Mouse (Mus musculus): ENCODE data around the gene Eef1akmt1. TPM values are rescaled to one million over a fixed set of nuclear protein-coding genes. Genes with fewer than 3 reads are reported as not detected.

Eef1akmt1 gene
- polyA plus RNA-seq, 1 experiment from 2014 or later = 84.4 TPM

DNA sequence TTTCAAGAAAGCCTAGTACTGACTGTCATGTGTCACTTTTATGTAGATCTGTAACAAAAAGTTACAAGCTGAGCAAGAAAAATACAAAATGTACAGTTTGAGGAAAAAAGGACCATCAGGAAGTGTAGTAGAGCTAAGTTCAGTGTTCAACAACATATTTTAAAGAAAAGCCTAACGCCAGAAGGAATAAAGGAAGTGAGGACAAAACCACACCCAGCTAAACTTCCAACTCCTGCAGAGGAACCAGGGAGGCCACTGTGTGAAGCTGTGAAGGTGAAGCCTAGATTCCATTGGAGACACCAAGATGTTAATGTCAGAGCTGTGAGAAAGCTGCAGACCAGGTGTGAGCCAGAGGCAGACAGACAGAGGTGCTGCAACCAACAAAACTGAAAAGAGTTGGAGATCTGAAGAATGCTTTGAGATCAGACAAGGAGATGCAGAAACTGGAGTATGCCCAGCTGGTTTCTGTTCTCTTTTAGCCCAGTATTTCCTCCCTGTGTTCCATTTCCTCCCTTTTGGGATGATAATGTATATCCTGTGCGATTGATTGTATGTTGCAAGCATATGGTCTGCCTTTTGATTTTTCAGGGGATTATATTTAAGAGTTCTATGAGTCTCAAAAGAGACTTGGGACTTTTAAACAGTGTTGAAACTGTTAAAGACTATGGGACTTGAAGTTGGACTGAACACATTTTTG is 5.1 kb upstream of the Eef1akmt1 start:
- no peak overlapping the region for H3K4me2 ChIP-seq (ENCODE audit: low read length)
- H3K4me3 ChIP-seq (replicated peaks; ENCODE audit: low read depth, low read length) = no peak overlapping the region
- H3K36me3 ChIP-seq (ENCODE audit: insufficient read depth, low read length) = 0 out of 2 replicates have a peak, but pooled peaks cover 10% of the 10 kb centered on the region
- no peak overlapping the region for H3K9ac ChIP-seq (ENCODE audit: low read depth, low read length)
- no peaks in the 10 kb centered on the region for H3K27me3 ChIP-seq (ENCODE audit: insufficient read depth, low read length)
- no peak for DNase-seq (ENCODE audit: low spot score)
- H3K9me3 ChIP-seq (replicated peaks; ENCODE audit: low read length) = no peaks in the 10 kb centered on the region
- no peak overlapping the region for H3K27ac ChIP-seq
- no peaks in the 10 kb centered on the region for H3K4me1 ChIP-seq (replicated peaks; ENCODE audit: insufficient read depth, low read length)
- ATAC-seq (replicated peaks; ENCODE audit: low FRiP score, low read depth) = no peak
- TF ChIP-seq CTCF (IDR thresholded peaks at IDR 0.05; ENCODE audit: low read depth) = no peak
- 94% methylated on average over 2 of the region's 2 CpGs for WGBS

DNA sequence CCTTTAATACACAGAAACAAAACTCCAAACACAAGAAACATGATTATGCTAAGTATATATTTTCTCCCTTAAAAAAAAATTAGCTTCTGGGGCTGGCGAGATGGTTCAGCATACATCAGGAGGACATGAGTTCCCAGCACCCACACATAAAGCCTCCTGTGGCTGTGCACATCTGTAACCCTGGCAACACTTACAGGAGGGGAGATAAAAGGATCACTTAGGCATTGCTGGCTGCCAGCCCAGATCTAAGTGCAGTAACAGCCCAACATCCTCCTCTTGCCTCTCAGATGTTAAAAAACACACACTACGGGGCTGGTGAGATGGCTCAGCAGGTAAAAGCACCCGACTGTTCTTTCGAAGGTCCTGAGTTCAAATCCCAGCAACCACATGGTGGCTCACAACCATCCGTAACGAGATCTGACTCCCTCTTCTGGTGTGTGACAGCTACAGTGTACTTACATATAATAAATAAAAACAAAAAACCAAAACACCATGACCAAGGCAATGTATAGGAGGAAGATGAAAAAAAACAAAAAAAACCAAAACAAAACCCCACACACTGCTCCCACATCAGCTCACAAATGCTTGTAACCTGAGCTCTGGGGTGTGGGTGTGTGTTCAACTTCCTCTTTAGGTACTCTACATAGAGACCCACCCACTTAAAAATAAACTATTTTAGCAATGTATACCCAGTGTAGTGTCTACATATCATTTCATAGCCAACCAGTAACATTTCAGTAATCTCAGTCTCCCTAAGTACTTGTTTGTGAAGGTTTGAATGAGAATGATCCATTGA is 3.6 kb upstream of the Eef1akmt1 start:
- H3K27ac ChIP-seq = no peak overlapping the region
- H3K4me3 ChIP-seq (replicated peaks; ENCODE audit: low read depth, low read length) = no peak overlapping the region
- no peak overlapping the region for H3K9ac ChIP-seq (ENCODE audit: low read depth, low read length)
- 85% methylated on average over 6 of the region's 6 CpGs for WGBS
- no peak overlapping the region for H3K4me2 ChIP-seq (ENCODE audit: low read length)
- 0 out of 2 replicates have a peak, but pooled peaks cover 5% of the 10 kb centered on the region for H3K4me1 ChIP-seq (replicated peaks; ENCODE audit: insufficient read depth, low read length)
- 0 out of 2 replicates have a peak, but pooled peaks cover 10% of the 10 kb centered on the region for H3K36me3 ChIP-seq (ENCODE audit: insufficient read depth, low read length)
- no peak for ATAC-seq (replicated peaks; ENCODE audit: low FRiP score, low read depth)
- no peak for DNase-seq (ENCODE audit: low spot score)
- TF ChIP-seq CTCF (IDR thresholded peaks at IDR 0.05; ENCODE audit: low read depth) = no peak
- H3K27me3 ChIP-seq (ENCODE audit: insufficient read depth, low read length) = no peaks in the 10 kb centered on the region
- H3K9me3 ChIP-seq (replicated peaks; ENCODE audit: low read length) = no peaks in the 10 kb centered on the region

DNA sequence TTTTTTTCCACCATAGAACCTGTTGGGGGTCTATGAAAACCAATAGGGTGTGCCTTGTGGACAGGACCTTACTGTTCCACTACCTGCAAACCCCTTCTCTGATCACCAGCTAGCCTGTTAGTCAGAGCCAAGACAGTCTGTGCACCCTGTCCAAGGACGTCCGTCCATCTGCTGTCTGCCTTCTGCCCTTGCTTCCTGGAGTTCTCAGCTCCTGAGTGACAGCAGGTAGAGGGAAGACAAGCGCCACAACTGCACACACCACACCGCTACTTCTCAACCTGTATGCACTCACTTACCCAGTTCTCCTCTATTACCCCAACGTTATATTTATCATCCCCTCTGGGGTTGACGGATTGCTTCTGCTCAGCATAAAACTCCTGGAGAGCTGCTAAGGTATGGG is 5.8 kb downstream of the Eef1akmt1 start:
- no peak overlapping the region for H3K9ac ChIP-seq (ENCODE audit: low read depth, low read length)
- H3K27ac ChIP-seq = no peak overlapping the region
- no peak for DNase-seq (ENCODE audit: low spot score)
- no peak for TF ChIP-seq CTCF (IDR thresholded peaks at IDR 0.05; ENCODE audit: low read depth)
- 93% methylated on average over 6 of the region's 6 CpGs for WGBS
- ATAC-seq (replicated peaks; ENCODE audit: low FRiP score, low read depth) = no peak
- no peak overlapping the region for H3K4me2 ChIP-seq (ENCODE audit: low read length)
- 0 out of 2 replicates have a peak, but pooled peaks cover 1% of the 10 kb centered on the region for H3K4me1 ChIP-seq (replicated peaks; ENCODE audit: insufficient read depth, low read length)
- no peaks in the 10 kb centered on the region for H3K27me3 ChIP-seq (ENCODE audit: insufficient read depth, low read length)
- H3K36me3 ChIP-seq (ENCODE audit: insufficient read depth, low read length) = no peaks in the 10 kb centered on the region
- no peak overlapping the region for H3K4me3 ChIP-seq (replicated peaks; ENCODE audit: low read depth, low read length)
- no peaks in the 10 kb centered on the region for H3K9me3 ChIP-seq (replicated peaks; ENCODE audit: low read length)

DNA sequence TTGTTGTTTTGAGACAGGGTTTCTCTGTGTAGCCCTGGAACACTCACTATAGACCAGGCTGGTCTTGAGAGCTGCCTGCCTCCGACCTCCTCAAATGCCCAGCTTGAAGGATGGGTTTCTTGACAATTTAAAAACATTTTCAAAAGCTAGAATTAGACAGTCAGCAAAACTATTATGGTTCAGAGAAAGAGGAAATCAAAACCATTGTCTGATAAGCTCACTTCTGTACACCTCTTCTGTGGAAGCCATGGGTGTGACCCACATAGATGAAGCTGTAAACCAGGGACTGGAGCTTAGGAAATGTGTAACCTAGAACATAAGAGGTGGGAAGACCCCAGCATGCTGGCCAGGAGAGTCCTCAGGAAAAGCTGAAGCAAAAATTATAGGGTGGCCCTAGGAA is 14.5 kb downstream of the Eef1akmt1 start:
- Histone ChIP-seq H3K9me3 (replicated peaks; ENCODE audit: low read length) (no peaks in the 10 kb centered on the region), H3K27me3 (ENCODE audit: insufficient read depth, low read length) (no peaks in the 10 kb centered on the region), H3K27ac (no peak overlapping the region), H3K36me3 (ENCODE audit: insufficient read depth, low read length) (no peaks in the 10 kb centered on the region), H3K4me3 (replicated peaks; ENCODE audit: low read depth, low read length) (no peak overlapping the region), H3K9ac (ENCODE audit: low read depth, low read length) (no peak overlapping the region), H3K4me2 (ENCODE audit: low read length) (no peak overlapping the region), H3K4me1 (replicated peaks; ENCODE audit: insufficient read depth, low read length) (no peaks in the 10 kb centered on the region)
- 94% methylated on average over 1 of the region's 1 CpGs for WGBS
- no peak for ATAC-seq (replicated peaks; ENCODE audit: low FRiP score, low read depth)
- DNase-seq (ENCODE audit: low spot score) = no peak
- no peak for TF ChIP-seq CTCF (IDR thresholded peaks at IDR 0.05; ENCODE audit: low read depth)

DNA sequence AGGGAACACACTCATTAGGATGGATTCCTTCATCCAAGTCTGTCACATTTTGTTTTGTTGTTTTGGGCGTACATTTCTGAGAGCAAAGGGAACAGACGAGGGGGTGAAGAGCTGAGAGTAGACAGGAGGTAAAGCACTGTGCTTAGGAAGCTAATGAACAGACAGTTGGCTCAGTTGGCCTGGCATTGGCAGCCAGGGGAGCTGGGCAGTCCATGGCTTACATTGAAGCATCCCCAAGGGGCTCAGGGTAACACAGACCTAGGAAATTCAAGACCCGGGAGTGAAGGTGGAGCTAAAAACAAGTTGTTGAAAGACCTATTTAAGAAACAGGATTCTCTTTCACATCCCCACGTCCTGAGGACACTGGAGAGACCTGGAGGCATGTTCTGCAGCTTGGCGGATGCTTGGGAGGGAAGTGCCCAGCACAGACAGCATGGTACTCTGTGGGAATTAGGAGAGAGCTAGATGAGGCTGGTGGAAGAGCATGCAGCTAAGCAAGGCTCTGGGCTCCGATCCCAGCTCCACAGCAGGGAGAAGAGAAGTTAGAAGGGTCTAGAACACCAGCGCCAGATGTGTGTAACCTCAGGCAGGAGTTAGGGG is 15.8 kb downstream of the Eef1akmt1 start:
- no peak overlapping the region for H3K4me2 ChIP-seq (ENCODE audit: low read length)
- H3K27me3 ChIP-seq (ENCODE audit: insufficient read depth, low read length) = no peaks in the 10 kb centered on the region
- H3K9me3 ChIP-seq (replicated peaks; ENCODE audit: low read length) = no peaks in the 10 kb centered on the region
- TF ChIP-seq CTCF (IDR thresholded peaks at IDR 0.05; ENCODE audit: low read depth) = no peak
- H3K36me3 ChIP-seq (ENCODE audit: insufficient read depth, low read length) = no peaks in the 10 kb centered on the region
- H3K4me1 ChIP-seq (replicated peaks; ENCODE audit: insufficient read depth, low read length) = no peaks in the 10 kb centered on the region
- H3K9ac ChIP-seq (ENCODE audit: low read depth, low read length) = no peak overlapping the region
- DNase-seq (ENCODE audit: low spot score) (no peak), ATAC-seq (replicated peaks; ENCODE audit: low FRiP score, low read depth) (no peak)
- 85% methylated on average over 7 of the region's 7 CpGs for WGBS
- H3K27ac ChIP-seq = no peak overlapping the region
- H3K4me3 ChIP-seq (replicated peaks; ENCODE audit: low read depth, low read length) = no peak overlapping the region

DNA sequence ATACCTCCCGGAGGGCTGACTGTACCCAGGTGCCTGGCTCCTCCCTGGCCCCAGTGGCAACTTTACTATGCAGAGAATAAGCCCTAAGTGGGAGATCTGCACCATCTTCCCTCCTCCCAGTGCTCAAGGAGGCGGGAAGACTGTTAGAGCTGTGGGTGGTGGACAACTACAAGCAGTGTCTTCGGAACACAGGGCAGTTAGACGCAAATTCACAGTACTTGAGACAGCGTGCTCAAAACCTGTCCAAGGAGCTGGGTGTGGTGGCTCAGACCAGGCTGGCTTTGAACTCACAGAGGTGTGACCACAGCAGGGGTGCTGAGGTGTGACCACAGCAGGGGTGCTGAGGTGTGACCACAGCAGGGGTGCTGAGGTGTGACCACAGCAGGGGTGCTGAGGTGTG is 17.0 kb downstream of the Eef1akmt1 start:
- Histone ChIP-seq H3K27me3 (ENCODE audit: insufficient read depth, low read length) (no peaks in the 10 kb centered on the region), H3K4me2 (ENCODE audit: low read length) (no peak overlapping the region), H3K4me3 (replicated peaks; ENCODE audit: low read depth, low read length) (no peak overlapping the region), H3K9me3 (replicated peaks; ENCODE audit: low read length) (no peaks in the 10 kb centered on the region), H3K27ac (no peak overlapping the region), H3K36me3 (ENCODE audit: insufficient read depth, low read length) (0 out of 2 replicates have a peak, but pooled peaks cover 3% of the 10 kb centered on the region), H3K9ac (ENCODE audit: low read depth, low read length) (no peak overlapping the region), H3K4me1 (replicated peaks; ENCODE audit: insufficient read depth, low read length) (no peaks in the 10 kb centered on the region)
- DNase-seq (ENCODE audit: low spot score) (no peak), ATAC-seq (replicated peaks; ENCODE audit: low FRiP score, low read depth) (no peak)
- WGBS = 85% methylated on average over 5 of the region's 5 CpGs
- no peak for TF ChIP-seq CTCF (IDR thresholded peaks at IDR 0.05; ENCODE audit: low read depth)

Data from kidney, postnatal 0 days (tissue).